Mouse (Mus musculus) cerebral cortex, adult 2 months (tissue): ENCODE results near the gene Uqcc1.

ENCODE experiments used
- WGBS: fragments of 180-500 bp; shearing (Covaris S2); methylation state at CpG from one replicate; pipeline ENCODE4 v1.1.7; 2018; 5-methylcytosine and 5-hydroxymethylcytosine counted together

Uqcc1 gene

GRCm38 (mm10) chr2:155929531-155930442, at the start of gene Uqcc1:
Gene Uqcc1 (minus strand): TSS chr2:155930310.
- under 1% methylated on average over 38 of the region's 38 CpGs for WGBS

- WGBS, result 80% methylated on average over 5 of the region's 5 CpGs
These were observed 49.4 kb upstream of the Uqcc1 start for GRCm38 (mm10) chr2:155979328-155979991.

GRCm38 (mm10) chr2:155974087-155974731, 44.1 kb upstream of the Uqcc1 start:
- 66% methylated on average over 14 of the region's 14 CpGs for WGBS

GRCm38 (mm10) chr2:155973348-155973747, 43.2 kb upstream of the Uqcc1 start:
- 86% methylated on average over 6 of the region's 6 CpGs for WGBS

GRCm38 (mm10) chr2:155962991-155963390, 32.9 kb upstream of the Uqcc1 start:
- WGBS, result 33% methylated on average over 1 of the region's 1 CpGs

- 80% methylated on average over 10 of the region's 10 CpGs for WGBS
These were observed 31.8 kb upstream of the Uqcc1 start for GRCm38 (mm10) chr2:155961862-155962261.

GRCm38 (mm10) chr2:155959981-155960380, 29.9 kb upstream of the Uqcc1 start:
- 83% methylated on average over 5 of the region's 5 CpGs for WGBS

GRCm38 (mm10) chr2:155956134-155957059, 26.3 kb upstream of the Uqcc1 start, which contains the start of gene Cep250:
Gene Cep250 (plus strand): TSS chr2:155956458.
- under 1% methylated on average over 59 of the region's 59 CpGs for WGBS

GRCm38 (mm10) chr2:155949362-155949761, 19.3 kb upstream of the Uqcc1 start:
- WGBS, result 55% methylated on average over 6 of the region's 6 CpGs

GRCm38 (mm10) chr2:155947390-155948002, 17.4 kb upstream of the Uqcc1 start:
- 50% methylated on average over 5 of the region's 5 CpGs for WGBS

- 31% methylated on average over 4 of the region's 4 CpGs for WGBS
These were observed 16.4 kb upstream of the Uqcc1 start for GRCm38 (mm10) chr2:155946499-155946898.

GRCm38 (mm10) chr2:155946069-155946468, 16.0 kb upstream of the Uqcc1 start:
- WGBS, result 2% methylated on average over 7 of the region's 7 CpGs

- 43% methylated on average over 5 of the region's 5 CpGs for WGBS
These were observed 15.5 kb upstream of the Uqcc1 start for GRCm38 (mm10) chr2:155945580-155945979.

- WGBS, result 17% methylated on average over 13 of the region's 13 CpGs
These were observed 15.0 kb upstream of the Uqcc1 start, which contains the start of gene Gdf5 for GRCm38 (mm10) chr2:155945124-155945523. Gene Gdf5 (minus strand): TSS chr2:155945367.

- 71% methylated on average over 4 of the region's 4 CpGs for WGBS
These were observed 14.6 kb upstream of the Uqcc1 start for GRCm38 (mm10) chr2:155944685-155945084.

- 8% methylated on average over 8 of the region's 8 CpGs for WGBS
These were observed 13.4 kb upstream of the Uqcc1 start for GRCm38 (mm10) chr2:155943463-155943862.

- WGBS, result 91% methylated on average over 40 of the region's 40 CpGs
These were observed 11.8 kb upstream of the Uqcc1 start for GRCm38 (mm10) chr2:155941697-155942442.

- 92% methylated on average over 3 of the region's 3 CpGs for WGBS
These were observed 10.6 kb upstream of the Uqcc1 start, which contains the start of gene Gm15557 for GRCm38 (mm10) chr2:155940681-155941080. Gene Gm15557 (plus strand): TSS chr2:155940728.

- WGBS, result 86% methylated on average over 7 of the region's 7 CpGs
These were observed 9.9 kb upstream of the Uqcc1 start for GRCm38 (mm10) chr2:155939897-155940529.
